Comparison of ENCODE assay signal across 8 mouse cellular contexts in the genomic region with DNA sequence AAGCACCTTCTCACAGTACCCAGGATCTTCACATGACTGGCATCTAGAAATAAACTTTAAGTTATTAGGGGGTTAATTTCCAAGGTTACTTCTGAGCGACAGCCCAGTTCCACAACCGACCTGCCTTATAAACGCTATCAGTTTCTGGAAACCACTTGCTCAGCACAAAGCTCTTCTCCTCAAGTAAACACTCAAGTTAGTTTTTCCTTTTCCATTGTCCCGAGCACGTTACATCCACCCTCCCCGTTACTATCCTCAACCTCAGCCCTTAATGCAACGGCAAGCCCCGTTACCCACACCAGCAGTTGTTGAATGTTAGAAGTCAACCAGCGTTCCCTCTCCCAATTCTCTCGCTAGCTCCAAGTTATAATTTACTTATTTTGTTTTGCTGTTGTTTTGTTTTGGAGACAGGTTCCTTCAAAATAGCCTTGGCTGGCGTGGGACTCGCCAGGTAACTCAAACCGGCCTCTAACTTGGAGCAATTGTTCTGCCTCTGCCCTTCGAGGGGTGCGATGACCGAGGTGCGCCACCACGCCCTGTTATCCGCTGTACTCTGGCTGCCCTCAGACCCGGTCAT. TPM values are rescaled to one million over a fixed set of nuclear protein-coding genes. Genes with fewer than 3 reads are reported as not detected.
DNase-seq lines count a peak whose midpoint lies in the region; ATAC-seq and TF ChIP-seq lines count a peak whose summit lies in the region.

No protein-coding gene starts in this region.

- ATAC-seq in forebrain, embryonic 16.5 days: no peak

- H3K36me3 ChIP-seq in CH12.LX (replicated peaks in 1 of 2; ENCODE audit: control insufficient read depth in 1 of 2, insufficient read depth in 1 of 2, low read length in 1 of 2) (peaks cover 0 to 12% of the 10 kb centered on the region in 2 experiments), macrophage (ENCODE audit: inconsistent target) (no peaks in the 10 kb centered on the region)
- H3K36me3 ChIP-seq in forebrain, embryonic 16.5 days (ENCODE audit: control insufficient read depth, insufficient read depth): no peaks in the 10 kb centered on the region

- dilution Hi-C loops in CH12.LX (cut with MboI; ENCODE audit: extremely low pct_ligation_motif_present, extremely low pct_unique_long_range_greater_than_20kb, low sequenced_read_pairs): no loop called here

- DNase-seq in cerebellum, adult 2 months: no peak
- no peak for DNase-seq in cerebellum, postnatal 4 days (ENCODE audit: low spot score in 2 of 2)
- DNase-seq in CH12.LX (ENCODE audit: extremely low read depth): no peak
- DNase-seq in frontal cortex, postnatal 10 days (ENCODE audit: low spot score in 2 of 2): no peak
- no peak for DNase-seq in cerebellum, postnatal 36 days
- DNase-seq in layer of hippocampus, postnatal 36 days: no peak

- peak overlapping the region; percentile 98 for H3K4me2 ChIP-seq in CH12.LX (ENCODE audit: insufficient read depth, low read depth, poor library complexity, severe bottlenecking)
- peak overlapping the region; percentile 77 for H3K4me2 ChIP-seq in forebrain, embryonic 16.5 days (ENCODE audit: low read length)

- in situ Hi-C loops in CH12.LX (cut with MboI; ENCODE audit: low pct_ligation_motif_present, low pct_unique_long_range_greater_than_20kb, low sequenced_read_pairs): no loop called here

- H3K27ac ChIP-seq in cerebellum, adult 2 months (ENCODE audit: insufficient read depth, low read length): peak overlapping the region; percentile 68
- H3K27ac ChIP-seq in CH12.LX (ENCODE audit: insufficient read depth, low read depth) (peak overlapping the region; percentile 63), macrophage (peak overlapping the region; percentile 96)
- H3K27ac ChIP-seq in forebrain, embryonic 16.5 days (ENCODE audit: low read length): peak overlapping the region; percentile 88

- TF ChIP-seq CTCF in cerebellum, adult 2 months (IDR thresholded peaks at IDR 0.05; ENCODE audit: borderline replicate concordance, insufficient read depth, low read depth, low read length): no peak
- TF ChIP-seq CTCF in CH12.LX (conservative IDR thresholded peaks at IDR 0.05 in 1 of 2, IDR thresholded peaks at IDR 0.05 in 1 of 2; ENCODE audit: low read depth in 2 of 2, low read length in 2 of 2): no peak

- H3K79me2 ChIP-seq in CH12.LX (replicated peaks; ENCODE audit: control insufficient read depth, extremely low read depth, insufficient read depth, poor library complexity, severe bottlenecking): peaks cover 9% of the 10 kb centered on the region; the same call in 1 of the 2 replicates
- H3K79me2 ChIP-seq in macrophage (ENCODE audit: inconsistent target): peaks cover 23% of the 10 kb centered on the region

- no peak for TF ChIP-seq POLR2A in cerebellum, adult 2 months (IDR thresholded peaks at IDR 0.05; ENCODE audit: borderline replicate concordance, insufficient read depth, low read length)
- TF ChIP-seq POLR2A in CH12.LX (IDR thresholded peaks at IDR 0.05; ENCODE audit: low read depth, low read length): no peak

- H3K9me3 ChIP-seq in CH12.LX (replicated peaks; ENCODE audit: low read length): peaks cover 2% of the 10 kb centered on the region
- no peaks in the 10 kb centered on the region for H3K9me3 ChIP-seq in forebrain, embryonic 16.5 days (ENCODE audit: control insufficient read depth, low read length)

- TF ChIP-seq RAD21 in CH12.LX (IDR thresholded peaks at IDR 0.05; ENCODE audit: low read depth, low read length): no peak

- H3K4me3 ChIP-seq in cerebellum, adult 2 months (replicated peaks; ENCODE audit: insufficient read depth, low read depth, low read length): peak overlapping the region; percentile 82
- H3K4me3 ChIP-seq in CH12.LX (replicated peaks in 1 of 3; ENCODE audit: low read depth in 2 of 3, low read length in 2 of 3, poor library complexity in 1 of 3): peak overlapping the region; percentile 89 to 93 (median 92)
- peak overlapping the region; percentile 65 for H3K4me3 ChIP-seq in forebrain, embryonic 16.5 days (replicated peaks; ENCODE audit: low read length)
- H3K4me3 ChIP-seq in macrophage (ENCODE audit: inconsistent target): peak overlapping the region; percentile 93

- H3K4me1 ChIP-seq in cerebellum, adult 2 months (ENCODE audit: control insufficient read depth, insufficient read depth, low read length): peaks cover 15% of the 10 kb centered on the region
- H3K4me1 ChIP-seq in CH12.LX (ENCODE audit: control insufficient read depth in 1 of 2, insufficient read depth in 2 of 2): peaks cover 4 to 8% of the 10 kb centered on the region in 2 experiments; a peak in 2 of 4 replicates
- H3K4me1 ChIP-seq in forebrain, embryonic 16.5 days (replicated peaks; ENCODE audit: control insufficient read depth, insufficient read depth, low read length): peaks cover 9% of the 10 kb centered on the region

- peak overlapping the region; percentile 87 for H3K9ac ChIP-seq in CH12.LX (ENCODE audit: insufficient read depth, low read depth)
- H3K9ac ChIP-seq in forebrain, embryonic 16.5 days (replicated peaks; ENCODE audit: low read depth, low read length): peak overlapping the region; percentile 70

- TF ChIP-seq EP300 in CH12.LX (IDR thresholded peaks at IDR 0.05; ENCODE audit: low read length): no peak

- WGBS in cerebellum, adult 2 months: under 1% methylated on average over 20 of the region's 20 CpGs
- WGBS in forebrain, embryonic 16.5 days: under 1% methylated on average over 20 of the region's 20 CpGs
- 0% methylated on average over 19 of the region's 20 CpGs for WGBS in macrophage (ENCODE audit: missing documents)

- no peaks in the 10 kb centered on the region for H3K27me3 ChIP-seq in cerebellum, adult 2 months (ENCODE audit: control insufficient read depth, insufficient read depth, low read length)
- H3K27me3 ChIP-seq in CH12.LX (replicated peaks): no peaks in the 10 kb centered on the region
- H3K27me3 ChIP-seq in forebrain, embryonic 16.5 days (replicated peaks; ENCODE audit: control insufficient read depth, insufficient read depth, low read length): no peaks in the 10 kb centered on the region

TF ChIP-seq in CH12.LX, 34 proteins besides CTCF, POLR2A, EP300 and RAD21:
- TF ChIP-seq MAZ (IDR thresholded peaks at IDR 0.05; ENCODE audit: low read depth, low read length) (no peak), MYC (IDR thresholded peaks at IDR 0.05; ENCODE audit: low read depth, low read length) (no peak)

RNA-seq across cellular contexts. Expression of a gene that starts 22.0 kb away (rescaled TPM):
- polyA plus RNA-seq in cerebellum, adult 2 months (2012; rRNA removed): not detected in 2 replicates
- not detected in 2 replicates for total RNA-seq in CH12.LX (2012; rRNA removed)
- not detected in 2 replicates for total RNA-seq in CH12.LX (2014; rRNA removed)
- not detected in 2 replicates for polyA plus RNA-seq in CH12.LX (2012; ENCODE audit: insufficient read length, low read depth)
- polyA plus RNA-seq in forebrain, embryonic 16.5 days (2015; fragmentation: Nextera tagmentation; extraction: Ambion mirVana): not detected in 2 replicates
- total RNA-seq in macrophage (2018; cell fraction: chromatin; rRNA removed): not detected
- total RNA-seq in macrophage (2018; cell fraction: cytosol; rRNA removed): not detected
- not detected for total RNA-seq in macrophage (2018; cell fraction: nucleus; rRNA removed)
- not detected in 3 replicates for polyA plus RNA-seq in macrophage (2018)
- total RNA-seq in layer of hippocampus, postnatal 36 days (2021): not detected

RNA-seq across cellular contexts. Expression of a gene that starts 30.1 kb away (rescaled TPM):
- polyA plus RNA-seq in cerebellum, adult 2 months (2012; rRNA removed): 375 and 390 TPM in 2 replicates
- total RNA-seq in CH12.LX (2012; rRNA removed) (209 and 241 TPM in 2 replicates), CH12.LX (2014; rRNA removed) (594 and 605 TPM in 2 replicates)
- polyA plus RNA-seq in CH12.LX (2012; ENCODE audit: insufficient read length, low read depth) (367 and 378 TPM in 2 replicates), macrophage (2018) (706 to 958 TPM (median 881 TPM) in 3 replicates)
- 912 and 941 TPM in 2 replicates for polyA plus RNA-seq in forebrain, embryonic 16.5 days (2015; fragmentation: Nextera tagmentation; extraction: Ambion mirVana)
- 100 to 1,000 TPM; 124 to 290 (median 239) TPM for total RNA-seq in macrophage (2018; cell fraction: chromatin; rRNA removed)
- total RNA-seq in macrophage (2018; cell fraction: cytosol; rRNA removed): 100 to 1,000 TPM; 731 to 913 (median 795) TPM
- total RNA-seq in macrophage (2018; cell fraction: nucleus; rRNA removed): 100 to 1,000 TPM; 294 to 817 (median 419) TPM
- total RNA-seq in layer of hippocampus, postnatal 36 days (2021): 100 to 1,000 TPM; 302 to 334 TPM

RNA-seq across cellular contexts. Expression of a gene that starts 42.8 kb away (rescaled TPM):
- polyA plus RNA-seq in cerebellum, adult 2 months (2012; rRNA removed): not detected in 2 replicates
- not detected in 2 replicates for total RNA-seq in CH12.LX (2012; rRNA removed)
- not detected in 2 replicates for total RNA-seq in CH12.LX (2014; rRNA removed)
- polyA plus RNA-seq in CH12.LX (2012; ENCODE audit: insufficient read length, low read depth): not detected in 2 replicates
- not detected in 2 replicates for polyA plus RNA-seq in forebrain, embryonic 16.5 days (2015; fragmentation: Nextera tagmentation; extraction: Ambion mirVana)
- not detected for total RNA-seq in macrophage (2018; cell fraction: chromatin; rRNA removed)
- total RNA-seq in macrophage (2018; cell fraction: cytosol; rRNA removed): not detected
- not detected for total RNA-seq in macrophage (2018; cell fraction: nucleus; rRNA removed)
- not detected in 3 replicates for polyA plus RNA-seq in macrophage (2018)
- total RNA-seq in layer of hippocampus, postnatal 36 days (2021): not detected
